Mouse (Mus musculus): ENCODE data around the gene Mrpl34. TPM values are rescaled to one million over a fixed set of nuclear protein-coding genes. Genes with fewer than 3 reads are reported as not detected.

The Mrpl34 gene
- polyA plus RNA-seq, 1 experiment from 2014 or later = 170 TPM

- Histone ChIP-seq H3K36me3 (ENCODE audit: insufficient read depth, low read length) (peaks cover 24% of the 10 kb centered on the region), H3K4me3 (ENCODE audit: low read length) (no peak overlapping the region), H3K4me1 (ENCODE audit: insufficient read depth, low read length) (peaks cover 20% of the 10 kb centered on the region), H3K9me3 (ENCODE audit: low read length) (no peaks in the 10 kb centered on the region), H3K27ac (ENCODE audit: low read length) (no peak overlapping the region), H3K4me2 (replicated peaks; ENCODE audit: low read depth, low read length) (no peak overlapping the region), H3K9ac (replicated peaks; ENCODE audit: low read length) (no peak overlapping the region), H3K27me3 (ENCODE audit: insufficient read depth, low read length) (peaks cover 2% of the 10 kb centered on the region; the same call in 1 of the 2 replicates)
- WGBS = 83% methylated on average over 25 of the region's 25 CpGs
- ATAC-seq (ENCODE audit: low FRiP score, low TSS enrichment) = 0 out of 2 replicates have a peak, but pooled peaks have one; percentile 0
Measured at GRCm38 (mm10) chr8:71474785-71475701, 10.3 kb downstream of the Mrpl34 start.

- Histone ChIP-seq H3K4me3 (ENCODE audit: low read length) (peak overlapping the region; percentile 64), H3K36me3 (ENCODE audit: insufficient read depth, low read length) (peaks cover 24% of the 10 kb centered on the region), H3K9ac (replicated peaks; ENCODE audit: low read length) (peak overlapping the region; percentile 74), H3K27ac (ENCODE audit: low read length) (peak overlapping the region; percentile 71), H3K27me3 (ENCODE audit: insufficient read depth, low read length) (peaks cover 2% of the 10 kb centered on the region; the same call in 1 of the 2 replicates), H3K9me3 (ENCODE audit: low read length) (no peaks in the 10 kb centered on the region), H3K4me1 (ENCODE audit: insufficient read depth, low read length) (peaks cover 16% of the 10 kb centered on the region), H3K4me2 (replicated peaks; ENCODE audit: low read depth, low read length) (peak overlapping the region; percentile 72)
- WGBS = 16% methylated on average over 4 of the region's 4 CpGs
- peak; percentile 8; the same call in 1 of the 2 replicates for ATAC-seq (ENCODE audit: low FRiP score, low TSS enrichment)
Measured at GRCm38 (mm10) chr8:71475702-71476075, 10.9 kb downstream of the Mrpl34 start.

- H3K36me3 ChIP-seq (ENCODE audit: insufficient read depth, low read length) = peaks cover 24% of the 10 kb centered on the region
Measured at GRCm38 (mm10) chr8:71476099-71476940, 11.6 kb downstream of the Mrpl34 start.

GRCm38 (mm10) chr8:71477196-71477845 lies 12.6 kb downstream of the Mrpl34 start:
- Histone ChIP-seq H3K4me1 (ENCODE audit: insufficient read depth, low read length) (peaks cover 20% of the 10 kb centered on the region), H3K27ac (ENCODE audit: low read length) (no peak overlapping the region), H3K9ac (replicated peaks; ENCODE audit: low read length) (peak overlapping the region; percentile 74; the same call in 1 of the 2 replicates), H3K27me3 (ENCODE audit: insufficient read depth, low read length) (peaks cover 2% of the 10 kb centered on the region; the same call in 1 of the 2 replicates), H3K9me3 (ENCODE audit: low read length) (no peaks in the 10 kb centered on the region), H3K36me3 (ENCODE audit: insufficient read depth, low read length) (peaks cover 18% of the 10 kb centered on the region), H3K4me3 (ENCODE audit: low read length) (peak overlapping the region; percentile 64), H3K4me2 (replicated peaks; ENCODE audit: low read depth, low read length) (peak overlapping the region; percentile 72)
- WGBS = 51% methylated on average over 14 of the region's 14 CpGs
- no peak for ATAC-seq (ENCODE audit: low FRiP score, low TSS enrichment)

More at GRCm38 (mm10) chr8:71476099-71476940, 11.6 kb downstream of the Mrpl34 start:
- H3K4me3 ChIP-seq (ENCODE audit: low read length) = peak overlapping the region; percentile 64
- no peaks in the 10 kb centered on the region for H3K9me3 ChIP-seq (ENCODE audit: low read length)
- peak; percentile 72 for ATAC-seq (ENCODE audit: low FRiP score, low TSS enrichment)
- under 1% methylated on average over 101 of the region's 121 CpGs for WGBS
- H3K27me3 ChIP-seq (ENCODE audit: insufficient read depth, low read length) = peaks cover 2% of the 10 kb centered on the region; the same call in 1 of the 2 replicates
- H3K4me1 ChIP-seq (ENCODE audit: insufficient read depth, low read length) = peaks cover 20% of the 10 kb centered on the region
- H3K4me2 ChIP-seq (replicated peaks; ENCODE audit: low read depth, low read length) = peak overlapping the region; percentile 72
- peak overlapping the region; percentile 71 for H3K27ac ChIP-seq (ENCODE audit: low read length)
- peak overlapping the region; percentile 74 for H3K9ac ChIP-seq (replicated peaks; ENCODE audit: low read length)

GRCm38 (mm10) chr8:71478943-71479342 lies 14.2 kb downstream of the Mrpl34 start:
- Histone ChIP-seq H3K27ac (ENCODE audit: low read length) (no peak overlapping the region), H3K4me1 (ENCODE audit: insufficient read depth, low read length) (peaks cover 20% of the 10 kb centered on the region), H3K9me3 (ENCODE audit: low read length) (no peaks in the 10 kb centered on the region), H3K36me3 (ENCODE audit: insufficient read depth, low read length) (peaks cover 10% of the 10 kb centered on the region), H3K9ac (replicated peaks; ENCODE audit: low read length) (no peak overlapping the region), H3K4me3 (ENCODE audit: low read length) (no peak overlapping the region), H3K4me2 (replicated peaks; ENCODE audit: low read depth, low read length) (no peak overlapping the region), H3K27me3 (ENCODE audit: insufficient read depth, low read length) (peaks cover 2% of the 10 kb centered on the region; the same call in 1 of the 2 replicates)
- ATAC-seq (ENCODE audit: low FRiP score, low TSS enrichment) = no peak
- WGBS = 96% methylated on average over 11 of the region's 11 CpGs

- Histone ChIP-seq H3K27me3 (ENCODE audit: insufficient read depth, low read length) (no peaks in the 10 kb centered on the region), H3K9me3 (ENCODE audit: low read length) (no peaks in the 10 kb centered on the region), H3K9ac (replicated peaks; ENCODE audit: low read length) (no peak overlapping the region), H3K4me1 (ENCODE audit: insufficient read depth, low read length) (peaks cover 13% of the 10 kb centered on the region), H3K27ac (ENCODE audit: low read length) (no peak overlapping the region), H3K4me2 (replicated peaks; ENCODE audit: low read depth, low read length) (no peak overlapping the region), H3K4me3 (ENCODE audit: low read length) (no peak overlapping the region), H3K36me3 (ENCODE audit: insufficient read depth, low read length) (0 out of 2 replicates have a peak, but pooled peaks cover 2% of the 10 kb centered on the region)
- no peak for ATAC-seq (ENCODE audit: low FRiP score, low TSS enrichment)
- 54% methylated on average over 8 of the region's 8 CpGs for WGBS
Measured at GRCm38 (mm10) chr8:71483932-71484331, 19.2 kb downstream of the Mrpl34 start.

- Histone ChIP-seq H3K4me1 (ENCODE audit: insufficient read depth, low read length) (peaks cover 20% of the 10 kb centered on the region), H3K4me3 (ENCODE audit: low read length) (peak overlapping the region; percentile 78), H3K27ac (ENCODE audit: low read length) (no peak overlapping the region), H3K4me2 (replicated peaks; ENCODE audit: low read depth, low read length) (peak overlapping the region; percentile 86), H3K9me3 (ENCODE audit: low read length) (no peaks in the 10 kb centered on the region), H3K27me3 (ENCODE audit: insufficient read depth, low read length) (no peaks in the 10 kb centered on the region), H3K36me3 (ENCODE audit: insufficient read depth, low read length) (0 out of 2 replicates have a peak, but pooled peaks cover 2% of the 10 kb centered on the region), H3K9ac (replicated peaks; ENCODE audit: low read length) (no peak overlapping the region)
- WGBS = 94% methylated on average over 19 of the region's 19 CpGs
- ATAC-seq (ENCODE audit: low FRiP score, low TSS enrichment) = no peak
Measured at GRCm38 (mm10) chr8:71484736-71485135, 20.0 kb downstream of the Mrpl34 start.

- H3K27ac ChIP-seq (ENCODE audit: low read length) = peak within 1 kb of the TSS; percentile 74; the same call in 1 of the 2 replicates
- H3K9me3 ChIP-seq (ENCODE audit: low read length) = no peaks in the 10 kb centered on the region
- peak within 1 kb of the TSS; percentile 91 for H3K9ac ChIP-seq (replicated peaks; ENCODE audit: low read length)
Measured at GRCm38 (mm10) chr8:71485142-71486135, 20.7 kb downstream of the Mrpl34 start, which contains the start of gene Ano8. Gene Ano8, minus strand, starts transcription at chr8:71485963.

More at GRCm38 (mm10) chr8:71485142-71486135, 20.7 kb downstream of the Mrpl34 start, which contains the start of gene Ano8:
- Histone ChIP-seq H3K27me3 (ENCODE audit: insufficient read depth, low read length) (no peaks in the 10 kb centered on the region), H3K4me1 (ENCODE audit: insufficient read depth, low read length) (peaks cover 22% of the 10 kb centered on the region), H3K36me3 (ENCODE audit: insufficient read depth, low read length) (0 out of 2 replicates have a peak, but pooled peaks cover 2% of the 10 kb centered on the region), H3K4me3 (ENCODE audit: low read length) (peak within 1 kb of the TSS; percentile 78), H3K4me2 (replicated peaks; ENCODE audit: low read depth, low read length) (peak within 1 kb of the TSS; percentile 86)
- WGBS = 6% methylated on average over 44 of the region's 58 CpGs
- peak; percentile 52 for ATAC-seq (ENCODE audit: low FRiP score, low TSS enrichment)

Data from kidney, embryonic 16.5 days (tissue).